Mouse (Mus musculus): ENCODE data around the gene Dctn5. TPM values are rescaled to one million over a fixed set of nuclear protein-coding genes. Genes with fewer than 3 reads are reported as not detected.

The Dctn5 gene
- total RNA-seq, 2 experiments from 2014 or later: 56.4 to 57.8 TPM

DNA sequence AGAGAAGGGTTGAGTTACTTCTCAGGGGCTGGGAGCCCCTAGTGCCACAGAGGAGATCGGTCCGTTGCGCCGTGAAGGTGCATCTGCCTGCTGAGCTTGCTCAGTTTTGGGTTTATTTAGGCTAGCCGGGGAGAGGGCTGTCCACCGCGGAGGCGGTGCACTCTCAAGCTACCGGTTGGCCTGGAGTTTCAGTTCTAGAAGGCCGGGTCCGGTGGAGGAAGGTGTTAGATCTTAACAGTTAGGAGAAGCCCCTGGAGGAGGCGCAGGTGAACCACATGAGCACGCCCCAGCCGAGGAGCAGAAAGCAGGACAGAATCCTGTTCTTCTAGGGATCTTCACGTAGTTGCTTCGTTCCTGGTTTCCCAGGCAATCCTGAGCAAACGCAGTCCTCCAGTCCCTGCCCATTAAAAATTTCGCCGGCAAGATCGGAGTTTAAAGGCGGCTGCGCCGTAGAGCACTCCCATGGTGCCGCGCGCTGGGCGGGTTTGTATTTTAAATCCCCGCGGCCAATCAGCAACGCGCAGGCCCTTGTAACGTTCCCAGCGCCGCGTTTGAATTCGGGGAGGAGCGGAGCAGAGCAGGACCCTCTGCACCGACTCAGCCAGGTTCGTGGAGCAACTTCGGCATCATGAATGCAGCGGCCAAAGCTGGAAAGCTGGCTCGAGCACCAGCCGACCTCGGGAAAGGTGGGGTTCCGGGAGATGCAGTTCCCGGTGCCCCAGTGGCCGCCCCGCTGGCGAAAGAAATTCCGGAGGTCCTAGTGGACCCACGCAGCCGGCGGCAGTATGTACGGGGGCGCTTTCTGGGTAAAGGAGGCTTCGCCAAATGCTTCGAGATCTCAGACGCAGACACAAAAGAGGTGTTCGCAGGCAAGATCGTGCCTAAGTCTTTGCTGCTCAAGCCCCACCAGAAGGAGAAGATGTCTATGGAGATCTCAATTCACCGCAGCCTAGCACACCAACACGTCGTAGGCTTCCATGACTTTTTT lies 26.4 kb downstream of the Dctn5 start, which contains the start of gene Plk1:
Gene Plk1 (plus strand): TSS at position 525 of the 988 bp plus-strand sequence.
- peak; percentile 69 to 74 for DNase-seq (ENCODE audit: low spot score in 2 of 2)

DNA sequence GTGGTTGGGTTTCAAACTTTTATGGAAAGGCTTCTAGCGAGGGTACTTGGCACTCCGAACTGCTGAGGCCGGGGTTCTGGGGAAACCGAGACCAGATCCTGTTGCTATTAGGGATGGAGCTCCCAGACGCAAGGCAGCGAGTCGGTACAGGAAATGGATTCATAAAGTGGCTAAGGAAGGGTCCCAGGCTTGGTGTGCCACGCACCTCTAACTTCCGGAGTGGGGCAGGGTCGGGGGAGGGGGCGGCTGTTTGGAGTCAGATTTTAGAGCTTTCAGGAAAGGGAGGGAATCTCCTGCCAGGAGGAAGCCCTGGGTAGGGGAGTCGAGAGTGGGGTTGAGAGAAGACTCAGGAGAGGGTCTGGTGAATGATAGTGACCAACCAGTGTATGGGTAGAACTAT lies 27.2 kb downstream of the Dctn5 start:
- DNase-seq (ENCODE audit: low spot score in 2 of 2): no peak

DNA sequence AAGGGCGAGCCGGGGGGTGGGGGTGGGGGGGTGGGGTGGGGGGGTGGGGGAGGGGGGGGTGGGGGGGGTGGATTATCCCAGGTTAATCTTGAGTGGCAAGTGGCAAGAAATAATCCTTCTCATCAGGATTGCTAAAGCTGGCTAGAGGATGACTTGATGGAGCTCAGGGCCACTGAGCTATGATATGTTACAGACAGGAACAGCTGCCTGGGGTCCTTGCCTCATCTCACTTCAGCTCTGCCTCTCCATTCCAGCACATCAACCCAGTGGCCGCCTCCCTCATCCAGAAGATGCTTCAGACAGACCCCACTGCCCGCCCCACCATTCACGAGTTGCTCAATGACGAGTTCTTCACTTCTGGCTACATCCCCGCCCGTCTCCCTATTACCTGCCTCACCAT lies 30.9 kb downstream of the Dctn5 start:
- no peak for DNase-seq (ENCODE audit: low spot score in 2 of 2)

DNA sequence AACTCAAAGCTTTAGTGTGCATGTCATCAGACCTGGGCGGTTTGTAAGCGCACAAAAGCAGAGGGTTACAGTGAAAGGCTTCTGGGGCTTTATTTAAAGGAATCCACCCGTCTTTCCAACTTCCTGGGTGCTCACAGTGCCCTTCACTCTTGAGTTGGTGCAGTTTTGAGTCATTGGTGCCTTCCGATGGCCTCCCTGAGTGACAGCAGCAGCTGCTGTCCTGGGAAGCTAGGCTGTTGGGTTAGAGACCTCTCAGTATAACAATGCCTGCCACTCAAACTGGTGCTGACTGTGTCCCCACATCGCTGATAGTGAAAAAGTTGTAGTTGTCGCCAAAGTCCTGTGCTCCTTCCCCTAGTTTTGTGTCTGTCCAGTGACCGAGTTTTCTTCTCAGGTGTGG lies 34.4 kb downstream of the Dctn5 start:
- DNase-seq (ENCODE audit: low spot score in 2 of 2): no peak

DNA sequence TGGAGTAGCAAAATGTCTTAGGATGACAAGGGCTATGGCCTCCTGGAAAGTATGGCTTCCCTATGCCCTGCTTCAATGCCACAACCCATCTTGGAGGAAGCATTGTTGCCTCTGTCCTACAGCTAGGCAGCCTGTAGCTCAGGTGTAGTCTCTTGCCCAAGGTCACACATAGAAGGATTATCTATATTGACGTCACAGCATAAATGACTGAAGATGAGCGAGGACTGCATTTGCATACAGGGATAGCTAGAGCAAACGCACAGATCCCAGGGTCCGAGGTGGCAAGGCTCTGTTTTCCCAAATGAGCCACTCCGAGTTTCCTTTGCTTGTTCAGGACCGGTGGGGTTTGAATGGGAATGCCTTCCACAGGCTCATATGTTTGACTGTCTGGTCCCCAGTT lies 37.9 kb downstream of the Dctn5 start:
- no peak for DNase-seq (ENCODE audit: low spot score in 2 of 2)

DNA sequence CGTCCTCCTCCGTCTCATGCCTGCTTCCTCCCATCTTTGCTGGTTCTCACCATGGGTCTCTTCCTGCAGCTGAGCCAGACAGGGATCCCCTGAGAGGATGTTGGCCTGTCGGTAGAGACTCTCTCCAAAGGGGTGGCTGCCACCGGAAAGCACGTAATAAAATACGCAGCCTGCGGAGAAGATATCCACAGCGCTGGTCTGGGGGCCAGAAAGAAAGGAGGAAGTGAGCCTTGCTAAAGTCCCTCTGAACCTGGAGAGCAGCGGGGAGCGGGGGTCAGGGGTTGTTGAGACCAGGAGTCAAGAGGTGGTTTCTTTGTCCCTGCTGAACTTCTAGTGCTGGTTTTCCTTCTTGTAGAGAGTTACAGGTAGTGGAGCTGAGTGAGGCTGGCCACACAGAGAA lies 38.8 kb downstream of the Dctn5 start:
- no peak for DNase-seq (ENCODE audit: low spot score in 2 of 2)

DNA sequence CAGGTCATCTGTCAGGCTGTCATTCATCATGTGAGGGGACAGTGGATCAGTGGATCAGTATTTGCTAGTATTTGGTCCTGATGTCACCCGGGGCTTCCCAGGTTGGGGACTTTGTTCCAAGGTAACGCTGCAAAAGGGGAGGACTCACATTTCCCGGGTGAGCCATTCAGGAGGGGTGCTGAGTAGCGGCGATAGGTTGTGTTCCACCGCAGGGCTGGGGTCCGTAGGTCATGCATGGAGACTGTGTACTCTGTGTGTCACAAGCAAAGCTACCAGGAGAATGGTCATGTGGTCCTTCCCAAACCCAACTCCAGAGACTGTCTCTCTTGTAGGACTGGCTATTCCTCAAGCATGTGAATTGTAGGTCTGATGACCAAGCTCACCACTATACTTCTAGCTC lies 47.9 kb downstream of the Dctn5 start:
- DNase-seq (ENCODE audit: low spot score in 2 of 2): no peak

DNA sequence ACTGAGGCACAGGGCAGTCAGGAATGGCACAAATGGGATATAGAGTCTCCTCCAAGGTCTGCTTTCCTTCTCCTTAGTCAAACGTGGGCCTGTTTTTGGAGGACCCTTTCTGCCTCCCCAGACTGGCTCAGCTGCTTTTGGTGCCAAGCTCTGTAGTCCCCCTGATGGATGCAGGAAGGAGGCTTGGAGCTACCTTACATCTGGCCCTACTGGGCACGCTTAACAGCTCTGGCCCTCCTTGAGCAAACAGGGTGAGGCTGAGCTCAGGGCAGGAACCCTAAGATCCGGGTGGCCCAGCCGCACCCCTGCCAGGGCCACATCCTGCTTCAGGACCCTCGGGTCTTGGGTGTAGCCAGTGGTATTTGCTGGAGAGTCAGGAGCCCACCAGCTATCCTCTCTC lies 51.7 kb downstream of the Dctn5 start:
- no peak for DNase-seq (ENCODE audit: low spot score in 2 of 2)

DNA sequence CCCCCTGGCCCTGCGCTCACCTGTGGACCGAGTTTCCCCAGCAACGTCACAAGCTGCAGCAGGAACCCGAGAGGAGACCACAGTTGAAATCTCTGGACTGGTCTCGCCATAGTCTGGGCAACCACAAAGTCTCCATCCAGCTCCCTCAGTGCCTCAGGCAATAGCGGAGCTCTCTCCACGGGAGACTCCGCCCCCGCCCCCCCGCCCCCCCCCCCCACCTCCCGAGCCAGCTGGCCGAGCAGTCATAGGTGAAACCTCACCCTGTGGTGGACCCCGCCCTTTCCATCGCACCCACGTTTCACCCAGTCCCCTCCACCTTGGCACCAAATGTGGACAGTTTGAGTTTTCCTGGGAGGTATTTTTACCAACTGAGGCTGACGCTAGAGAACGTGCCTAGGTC lies 53.2 kb downstream of the Dctn5 start, which contains the start of gene Ern2:
Gene Ern2 (minus strand): TSS at position 165 of the 400 bp plus-strand sequence.
- DNase-seq (ENCODE audit: low spot score in 2 of 2): no peak

DNA sequence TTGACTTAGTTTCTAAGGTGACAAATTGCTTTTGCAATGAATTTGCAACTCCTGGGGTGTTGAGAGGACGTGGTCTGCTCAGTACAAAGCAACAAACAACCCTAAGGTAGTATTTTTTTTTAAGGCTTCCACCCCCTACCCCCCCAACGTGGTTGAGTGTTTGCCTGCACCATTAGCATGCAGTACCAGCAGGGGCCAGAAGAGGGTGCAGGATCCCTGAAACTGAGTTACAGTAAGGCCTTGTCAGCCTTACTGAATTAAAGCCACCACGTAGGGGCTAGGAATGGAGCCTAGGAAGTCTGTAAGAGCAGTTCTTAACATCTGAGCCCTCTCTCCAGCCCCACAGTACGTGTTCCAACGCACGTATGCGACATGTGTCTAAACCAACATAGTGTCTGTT lies 56.6 kb downstream of the Dctn5 start:
- peak; percentile 15 to 35 for DNase-seq (ENCODE audit: low spot score in 2 of 2)

DNA sequence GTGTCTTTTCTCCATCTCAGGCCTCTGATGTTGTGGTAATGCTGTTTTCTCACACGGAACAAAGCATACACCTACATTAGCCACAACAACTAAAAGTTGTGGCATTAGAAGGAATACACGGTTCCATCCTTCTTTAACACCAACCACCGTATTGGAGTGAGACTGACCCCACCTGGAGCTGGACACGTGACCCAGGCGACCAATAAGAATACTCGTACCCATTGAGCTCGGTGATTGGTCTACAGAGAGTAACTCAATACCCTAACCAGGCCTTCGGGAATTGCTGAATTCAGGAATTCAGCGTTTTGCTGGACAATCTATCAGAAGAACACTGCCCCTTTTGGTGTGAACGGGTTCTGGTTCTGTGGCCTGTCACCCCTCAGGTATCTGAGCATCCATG lies 58.3 kb downstream of the Dctn5 start:
- no peak for DNase-seq (ENCODE audit: low spot score in 2 of 2)

DNA sequence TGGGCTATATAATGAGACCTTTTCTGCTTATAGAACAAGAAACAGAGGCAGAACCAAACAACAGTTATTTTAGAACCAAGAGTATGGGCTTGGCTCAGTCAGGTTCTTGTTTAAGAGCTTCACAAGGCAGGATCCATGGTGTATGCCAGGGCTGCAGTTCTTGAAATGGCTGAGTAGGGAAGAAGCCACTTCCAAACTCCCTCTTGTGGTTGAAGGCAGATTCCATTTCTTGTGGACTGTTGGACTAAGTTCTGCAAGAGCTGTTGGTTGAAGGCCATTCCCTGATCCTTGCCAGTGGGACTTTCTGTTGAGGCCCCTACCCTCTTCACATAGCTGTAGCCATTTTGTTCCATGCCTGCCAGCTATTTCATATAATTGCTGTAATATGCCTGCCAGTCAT lies 61.1 kb downstream of the Dctn5 start:
- no peak for DNase-seq (ENCODE audit: low spot score in 2 of 2)

DNA sequence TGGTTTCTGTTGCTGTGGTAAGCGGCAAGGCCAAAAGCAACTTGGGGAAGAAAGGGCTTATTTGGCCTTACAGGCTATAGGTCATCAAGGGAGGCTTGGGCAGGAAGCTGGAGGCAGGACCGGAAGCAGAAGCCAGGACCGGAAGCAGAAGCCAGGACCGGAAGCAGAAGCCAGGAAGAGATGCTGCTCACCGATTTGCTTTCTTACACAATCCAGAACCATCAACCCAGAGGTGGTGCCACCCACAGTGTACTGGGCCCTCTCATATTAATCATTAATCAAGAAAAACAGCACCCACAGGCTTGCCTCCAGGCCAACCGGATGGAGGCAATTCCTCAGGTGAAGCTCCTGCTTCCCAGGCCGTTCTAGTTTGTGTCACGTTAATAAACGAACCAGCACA lies 63.9 kb downstream of the Dctn5 start:
- no peak for DNase-seq (ENCODE audit: low spot score in 2 of 2)

DNA sequence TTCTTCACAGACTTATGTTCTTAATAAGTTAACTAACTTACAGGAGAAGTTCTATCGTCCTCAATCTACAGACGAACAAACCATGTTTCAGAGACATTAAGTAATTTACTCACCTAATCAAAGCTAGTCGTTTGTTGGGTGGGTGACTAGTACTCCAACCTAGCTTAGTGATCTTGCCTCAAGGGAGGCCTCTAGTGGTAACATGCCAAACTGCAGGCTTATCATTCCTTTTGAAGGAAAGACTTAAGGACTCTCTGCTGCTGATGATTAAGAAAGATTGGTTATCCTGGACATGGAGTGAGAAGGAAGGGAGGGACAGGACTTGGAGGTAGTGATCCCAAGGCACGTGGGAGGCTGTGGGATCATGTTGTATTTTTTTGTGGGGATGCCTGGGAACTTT lies 64.5 kb downstream of the Dctn5 start:
- DNase-seq (ENCODE audit: low spot score in 2 of 2): peak; percentile 22 to 46

Other genes with a start within 250 kb of the Dctn5 start
- gene Cog7, start 151.3 kb upstream of the Dctn5 start, total RNA-seq (2021): 10 to 100 TPM; 26.5 to 27.5 TPM
- gene Gga2, start 111.8 kb upstream of the Dctn5 start, total RNA-seq (2021): 10 to 100 TPM; 17.4 to 36.3 TPM
- gene Ubfd1, start 65.9 kb upstream of the Dctn5 start, total RNA-seq (2021): 10 to 100 TPM; 62.0 to 70.5 TPM
- gene Ears2, start 65.8 kb upstream of the Dctn5 start, total RNA-seq (2021): 10 to 100 TPM; 20.9 to 23.5 TPM
- gene Ndufab1, start 31.2 kb upstream of the Dctn5 start, total RNA-seq (2021): 100 to 1,000 TPM; 535 to 745 TPM
- gene Palb2, start 56 bp upstream of the Dctn5 start, total RNA-seq (2021): 1 to 10 TPM in 1 of 2 experiments, under 1 TPM in 1; 0.96 to 1.7 TPM
- gene Plk1, start 26.4 kb downstream of the Dctn5 start, total RNA-seq (2021): 1 to 10 TPM; 1.1 to 1.7 TPM
- gene Ern2, start 53.2 kb downstream of the Dctn5 start, total RNA-seq (2021): under 1 TPM; 0.13 to 0.22 TPM
- 1 to 10 TPM; 2.0 to 4.5 TPM for gene Chp2, start 86.5 kb downstream of the Dctn5 start, total RNA-seq (2021)
- 10 to 100 TPM; 12.4 to 18.9 TPM for gene Prkcb, start 155.7 kb downstream of the Dctn5 start, total RNA-seq (2021)

Data from adrenal gland, adult 18-20 months (tissue).